Mouse (Mus musculus) ES-Bruce4 (cell line): ENCODE results near the gene Kcnip4.

Source experiments
- CTCF ChIP-seq: IDR thresholded peaks from one replicate; pipeline ENCODE4 v1.8.1; 2011; ENCODE audit warnings: low read depth, low read length
- EP300 ChIP-seq: IDR thresholded peaks from 2 replicates; pipeline ENCODE4 v1.6.1; 2011; ENCODE audit warnings: low read depth, low read length; ENCODE audit not compliant: insufficient read depth
- POLR2A ChIP-seq: IDR thresholded peaks from one replicate; pipeline ENCODE4 v1.8.1; 2011; ENCODE audit warnings: low read length; ENCODE audit not compliant: insufficient read depth

DNA sequence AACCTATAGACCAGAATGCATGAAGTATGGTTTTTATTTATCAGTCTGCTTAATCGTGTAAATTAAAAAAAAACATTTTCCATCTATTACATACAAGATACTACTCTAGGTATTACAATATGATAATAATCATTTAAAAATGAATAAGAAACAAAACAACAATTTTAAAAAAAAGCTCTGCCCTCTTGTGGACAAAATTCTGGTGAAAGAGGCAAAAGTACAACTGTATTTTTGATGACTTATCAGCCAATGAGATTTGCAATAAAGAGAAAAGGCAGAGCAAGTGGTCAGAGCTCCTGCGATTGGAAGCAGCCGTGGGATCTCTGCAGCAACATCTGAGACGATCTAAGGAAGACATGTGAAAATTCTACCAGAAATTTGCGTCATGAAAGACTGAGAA, 172.6 kb downstream of the Kcnip4 start:
- TF ChIP-seq POLR2A (no peak), CTCF (no peak), EP300 (no peak)
